Mouse (Mus musculus): ENCODE measurements around the gene Lrr1.

DNA sequence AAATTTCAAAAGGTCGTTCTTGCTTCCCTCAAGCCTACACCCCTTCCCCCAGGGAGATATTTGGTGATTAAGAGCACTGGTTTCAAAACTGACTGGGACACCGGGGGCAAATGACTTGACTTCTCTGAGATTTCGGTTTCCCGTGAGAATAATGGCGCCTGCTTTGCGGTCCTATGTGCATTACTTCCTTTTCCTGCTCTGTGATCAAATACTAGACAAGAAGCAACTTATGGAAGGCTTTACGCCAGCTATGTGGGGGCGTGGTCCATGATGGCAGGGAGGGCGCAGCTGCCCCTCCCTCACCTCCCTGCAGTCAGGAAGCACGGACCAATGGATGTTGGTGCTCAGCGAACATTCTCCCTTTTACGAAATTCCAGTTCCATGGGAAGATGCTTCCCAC lies 38.1 kb upstream of the Lrr1 start:
- TF ChIP-seq POLR2A (IDR thresholded peaks at IDR 0.05; ENCODE audit: control insufficient read depth, low read depth, low read length) (no peak), CTCF (IDR thresholded peaks at IDR 0.05; ENCODE audit: control insufficient read depth, insufficient read depth, insufficient replicate concordance, low read depth, low read length) (no peak)
